Mouse (Mus musculus): ENCODE measurements around the gene 1810010D01Rik. TPM values are rescaled to one million over a fixed set of nuclear protein-coding genes. Genes with fewer than 3 reads are reported as not detected.
A peak's percentile ranks its signal among the peaks of the same experiment; 100 is the strongest.

The 1810010D01Rik gene
- polyA plus RNA-seq, 1 experiment from 2014 or later: not detected

- peaks cover under 1% of the 10 kb centered on the region; the same call in 1 of the 2 replicates for H3K4me1 ChIP-seq
- H3K9ac ChIP-seq: no peak overlapping the region
- no peaks in the 10 kb centered on the region for H3K9me3 ChIP-seq
- H3K36me3 ChIP-seq (replicated peaks): no peaks in the 10 kb centered on the region
- H3K27me3 ChIP-seq (replicated peaks): no peaks in the 10 kb centered on the region
- H3K4me2 ChIP-seq: no peak overlapping the region
- 48% methylated on average over 8 of the region's 8 CpGs for WGBS
- H3K27ac ChIP-seq: no peak overlapping the region
- H3K4me3 ChIP-seq: no peak overlapping the region
- no peak for ATAC-seq (replicated peaks)
Measured at GRCm38 (mm10) chr7:145189342-145189741, 18.6 kb downstream of the 1810010D01Rik start.

GRCm38 (mm10) chr7:145187802-145188201, 20.1 kb downstream of the 1810010D01Rik start:
- no peaks in the 10 kb centered on the region for H3K36me3 ChIP-seq (replicated peaks)

GRCm38 (mm10) chr7:145182388-145182787, 25.5 kb downstream of the 1810010D01Rik start:
- peaks cover 4% of the 10 kb centered on the region; the same call in 1 of the 2 replicates for H3K4me1 ChIP-seq
- no peaks in the 10 kb centered on the region for H3K9me3 ChIP-seq
- no peak for ATAC-seq (replicated peaks)
- WGBS: 58% methylated on average over 4 of the region's 4 CpGs
- H3K27ac ChIP-seq: no peak overlapping the region
- H3K27me3 ChIP-seq (replicated peaks): no peaks in the 10 kb centered on the region
- no peak overlapping the region for H3K4me2 ChIP-seq
- H3K36me3 ChIP-seq (replicated peaks): no peaks in the 10 kb centered on the region
- H3K4me3 ChIP-seq: no peak overlapping the region
- no peak overlapping the region for H3K9ac ChIP-seq

More at GRCm38 (mm10) chr7:145187802-145188201, 20.1 kb downstream of the 1810010D01Rik start:
- H3K4me2 ChIP-seq: no peak overlapping the region
- H3K4me3 ChIP-seq: no peak overlapping the region
- no peaks in the 10 kb centered on the region for H3K9me3 ChIP-seq
- no peaks in the 10 kb centered on the region for H3K27me3 ChIP-seq (replicated peaks)
- H3K9ac ChIP-seq: no peak overlapping the region
- ATAC-seq (replicated peaks): no peak
- H3K27ac ChIP-seq: no peak overlapping the region
- no peaks in the 10 kb centered on the region for H3K4me1 ChIP-seq
- 80% methylated on average over 3 of the region's 3 CpGs for WGBS

- whole genome bisulfite sequencing: 48% methylated on average over 11 of the region's 11 CpGs
- no peak overlapping the region for H3K9ac ChIP-seq
- ATAC-seq (replicated peaks): no peak
- peaks cover 9% of the 10 kb centered on the region; the same call in 1 of the 2 replicates for H3K4me1 ChIP-seq
- no peak overlapping the region for H3K4me2 ChIP-seq
- no peaks in the 10 kb centered on the region for H3K27me3 ChIP-seq (replicated peaks)
- H3K36me3 ChIP-seq (replicated peaks): no peaks in the 10 kb centered on the region
- H3K4me3 ChIP-seq: no peak overlapping the region
- no peaks in the 10 kb centered on the region for H3K9me3 ChIP-seq
- no peak overlapping the region for H3K27ac ChIP-seq
Measured at GRCm38 (mm10) chr7:145181376-145182034, 26.4 kb downstream of the 1810010D01Rik start.

- Histone ChIP-seq H3K4me1 (peaks cover 9% of the 10 kb centered on the region; the same call in 1 of the 2 replicates), H3K4me3 (no peak overlapping the region), H3K36me3 (replicated peaks) (no peaks in the 10 kb centered on the region), H3K27ac (no peak overlapping the region), H3K9ac (no peak overlapping the region), H3K27me3 (replicated peaks) (no peaks in the 10 kb centered on the region), H3K9me3 (no peaks in the 10 kb centered on the region), H3K4me2 (no peak overlapping the region)
- ATAC-seq (replicated peaks): no peak
- WGBS: 50% methylated on average over 5 of the region's 5 CpGs
Measured at GRCm38 (mm10) chr7:145179691-145180091, 28.2 kb downstream of the 1810010D01Rik start.

GRCm38 (mm10) chr7:145176750-145177589, 30.9 kb downstream of the 1810010D01Rik start:
- Histone ChIP-seq H3K4me2 (no peak overlapping the region), H3K36me3 (replicated peaks) (no peaks in the 10 kb centered on the region), H3K27me3 (replicated peaks) (no peaks in the 10 kb centered on the region), H3K9ac (no peak overlapping the region), H3K27ac (no peak overlapping the region), H3K9me3 (no peaks in the 10 kb centered on the region), H3K4me3 (no peak overlapping the region), H3K4me1 (peaks cover 18% of the 10 kb centered on the region)
- WGBS: 34% methylated on average over 15 of the region's 15 CpGs
- no peak for ATAC-seq (replicated peaks)

- Histone ChIP-seq H3K27ac (0 out of 2 replicates have a peak overlapping the region, but pooled peaks have one; percentile 27), H3K9me3 (no peaks in the 10 kb centered on the region), H3K4me1 (peaks cover 13% of the 10 kb centered on the region), H3K4me2 (peak overlapping the region; percentile 38), H3K36me3 (replicated peaks) (no peaks in the 10 kb centered on the region), H3K9ac (no peak overlapping the region), H3K27me3 (replicated peaks) (no peaks in the 10 kb centered on the region), H3K4me3 (no peak overlapping the region)
- WGBS: 20% methylated on average over 15 of the region's 15 CpGs
- peak; percentile 48; the same call in 1 of the 2 replicates for ATAC-seq (replicated peaks)
Measured at GRCm38 (mm10) chr7:145173563-145173962, 34.4 kb downstream of the 1810010D01Rik start.

- no peak overlapping the region for H3K9ac ChIP-seq
- 2% methylated on average over 12 of the region's 12 CpGs for WGBS
- no peaks in the 10 kb centered on the region for H3K27me3 ChIP-seq (replicated peaks)
- 0 out of 2 replicates have a peak overlapping the region, but pooled peaks have one; percentile 27 for H3K27ac ChIP-seq
- peaks cover 13% of the 10 kb centered on the region for H3K4me1 ChIP-seq
- peak; percentile 85 for ATAC-seq (replicated peaks)
- H3K36me3 ChIP-seq (replicated peaks): no peaks in the 10 kb centered on the region
- no peaks in the 10 kb centered on the region for H3K9me3 ChIP-seq
- H3K4me2 ChIP-seq: peak overlapping the region; percentile 38
- peak overlapping the region; percentile 5; the same call in 1 of the 2 replicates for H3K4me3 ChIP-seq
Measured at GRCm38 (mm10) chr7:145173116-145173515, 34.8 kb downstream of the 1810010D01Rik start.

GRCm38 (mm10) chr7:145169703-145170102, 38.2 kb downstream of the 1810010D01Rik start:
- no peak overlapping the region for H3K4me2 ChIP-seq
- no peak overlapping the region for H3K9ac ChIP-seq
- WGBS: 69% methylated on average over 3 of the region's 3 CpGs
- no peaks in the 10 kb centered on the region for H3K27me3 ChIP-seq (replicated peaks)
- peaks cover 9% of the 10 kb centered on the region for H3K4me1 ChIP-seq
- ATAC-seq (replicated peaks): no peak
- no peaks in the 10 kb centered on the region for H3K9me3 ChIP-seq
- H3K4me3 ChIP-seq: no peak overlapping the region
- H3K36me3 ChIP-seq (replicated peaks): no peaks in the 10 kb centered on the region
- no peak overlapping the region for H3K27ac ChIP-seq

GRCm38 (mm10) chr7:145159283-145160240, 48.4 kb downstream of the 1810010D01Rik start:
- H3K9ac ChIP-seq: no peak overlapping the region
- no peaks in the 10 kb centered on the region for H3K9me3 ChIP-seq
- no peak overlapping the region for H3K4me3 ChIP-seq
- no peaks in the 10 kb centered on the region for H3K36me3 ChIP-seq (replicated peaks)
- WGBS: 16% methylated on average over 13 of the region's 13 CpGs
- no peaks in the 10 kb centered on the region for H3K4me1 ChIP-seq
- H3K27me3 ChIP-seq (replicated peaks): no peaks in the 10 kb centered on the region
- no peak overlapping the region for H3K4me2 ChIP-seq
- peak; percentile 58; the same call in 1 of the 2 replicates for ATAC-seq (replicated peaks)
- H3K27ac ChIP-seq: no peak overlapping the region

Measured in midbrain, embryonic 15.5 days (tissue).